Mouse (Mus musculus): Measurements from ENCODE around the gene Treml2.
"Not testable (repeated sequence)": the region's sequence is repeated elsewhere in the genome, so short reads cannot be mapped to it uniquely, and the experiment has no call there.

Gene Treml2

DNA sequence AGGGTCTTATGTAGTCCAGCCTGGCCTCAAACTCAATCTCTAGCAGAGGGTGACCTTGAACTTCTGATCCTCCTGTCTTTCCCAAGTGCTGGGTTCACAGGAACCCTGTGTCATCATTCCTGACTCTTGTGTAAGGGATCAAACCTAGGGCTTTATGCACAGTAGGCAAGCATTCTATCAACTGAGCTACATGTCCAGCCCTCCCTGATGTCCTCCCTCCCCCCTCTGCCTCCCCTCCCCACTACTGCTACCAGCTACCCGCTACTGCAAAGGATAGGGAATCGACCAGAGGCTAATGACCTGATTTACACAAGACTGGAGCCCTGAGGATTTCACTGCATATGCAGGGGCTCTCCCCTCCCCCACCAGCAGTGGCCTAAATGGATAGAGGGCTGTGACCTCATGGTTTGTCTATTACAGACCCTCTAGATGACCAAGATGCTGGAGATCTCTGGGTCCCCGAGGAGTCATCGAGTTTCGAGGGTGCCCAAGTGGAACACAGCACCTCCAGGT, 51.4 kb downstream of the Treml2 start:
- no peak for DNase-seq (ENCODE audit: low spot score)

DNA sequence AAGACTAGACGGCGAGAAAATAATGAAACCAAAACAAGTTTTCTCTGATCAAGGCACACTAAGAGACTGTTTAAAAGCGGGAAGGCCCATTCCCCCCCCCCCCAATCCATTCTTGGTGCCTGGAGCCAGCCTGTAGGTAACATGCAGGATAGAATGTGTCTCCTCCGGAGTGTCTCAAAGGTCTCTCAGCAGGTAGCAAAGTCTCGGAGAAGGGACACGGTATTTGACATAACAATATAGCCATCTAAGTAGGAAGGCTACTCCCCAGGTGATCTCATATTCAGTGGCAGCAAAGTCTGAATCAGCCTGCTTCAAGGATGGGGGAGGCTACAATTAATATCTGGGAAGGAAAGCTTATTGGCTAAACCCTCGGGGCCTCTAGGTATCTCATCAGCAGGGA, 53.7 kb downstream of the Treml2 start:
- DNase-seq (ENCODE audit: low spot score): not testable (repeated sequence)

DNA sequence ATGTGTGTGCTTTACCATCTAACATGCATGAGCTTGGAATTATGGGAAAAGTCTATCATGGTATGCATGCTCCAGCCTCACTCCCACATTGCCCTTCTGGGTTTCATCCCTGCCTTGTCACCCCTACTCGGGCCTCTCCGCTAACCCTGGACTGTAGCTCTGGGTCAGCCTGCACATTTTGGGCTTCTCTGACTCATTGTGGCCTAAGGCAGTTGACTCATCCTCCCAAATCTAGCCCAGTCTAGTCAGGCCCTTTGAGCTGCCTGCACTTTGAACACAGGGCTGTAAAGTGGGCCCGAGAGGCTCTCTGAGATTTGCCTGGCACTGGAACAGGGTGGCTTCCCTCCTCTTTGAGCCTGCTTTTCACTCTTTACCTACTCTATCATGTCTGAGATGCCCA, 56.5 kb downstream of the Treml2 start:
- no peak for DNase-seq (ENCODE audit: low spot score)

DNA sequence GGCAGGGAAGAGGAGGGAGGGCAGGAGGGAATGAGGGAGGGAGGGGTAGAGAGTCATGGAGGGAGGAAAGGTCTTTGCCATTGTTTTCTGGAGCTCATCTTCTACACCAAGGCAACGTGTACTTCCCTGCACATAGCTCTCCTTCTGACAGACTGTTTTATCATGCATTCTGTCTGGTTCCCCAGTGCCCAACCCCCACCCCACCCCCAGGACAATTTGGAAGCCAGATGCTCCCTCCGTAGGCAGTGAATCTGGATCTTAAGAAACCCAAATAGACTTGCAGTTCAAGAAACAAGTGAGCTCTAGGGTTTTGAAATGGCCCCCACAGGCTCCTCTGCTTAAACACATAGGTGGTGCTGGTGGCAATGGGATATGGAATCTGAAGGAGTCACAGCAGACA, 58.6 kb downstream of the Treml2 start:
- DNase-seq (ENCODE audit: low spot score): no peak

DNA sequence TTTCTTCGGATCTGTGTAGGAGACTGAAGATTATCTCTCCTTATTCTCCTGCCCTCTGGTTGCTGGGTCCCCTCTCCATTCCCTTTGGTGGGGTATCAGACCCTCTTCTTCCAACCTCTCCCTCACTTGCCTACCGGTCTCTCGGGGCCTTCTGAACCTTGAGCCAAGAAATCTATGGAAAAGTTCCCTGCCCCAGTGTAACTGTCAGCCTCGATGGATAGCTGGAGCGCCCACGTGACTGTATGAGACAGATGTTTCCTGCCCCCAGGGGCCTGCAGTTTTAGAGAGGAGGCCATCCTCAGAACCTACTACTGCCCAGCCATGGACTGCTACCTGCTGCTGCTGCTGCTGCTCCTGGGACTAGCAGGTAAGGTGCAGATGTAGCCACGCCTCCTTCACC, 60.3 kb downstream of the Treml2 start, which contains the start of gene Treml1:
TSS of gene Treml1 (plus strand) at position 301 of the 400 bp plus-strand sequence.
- DNase-seq (ENCODE audit: low spot score): no peak

DNA sequence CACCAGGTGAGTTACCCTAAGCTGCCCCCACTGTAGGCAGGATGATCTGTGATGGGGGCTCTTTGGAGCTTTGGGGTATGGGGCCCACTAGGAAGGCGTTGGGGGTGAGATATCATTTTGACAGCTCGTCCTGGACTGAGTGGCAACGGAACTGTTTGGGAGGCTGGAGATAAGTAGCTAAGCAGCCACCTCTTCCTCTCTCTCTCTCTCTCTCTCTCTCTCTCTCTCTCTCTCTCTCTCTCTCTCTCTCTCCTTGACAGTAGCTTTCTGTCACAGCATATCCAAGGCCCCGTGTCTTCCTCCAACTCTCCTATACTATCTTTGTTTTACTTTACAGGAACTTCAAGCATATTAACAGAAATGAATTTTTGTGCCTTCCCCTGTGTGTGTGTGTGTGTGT, 61.2 kb downstream of the Treml2 start:
- no peak for DNase-seq (ENCODE audit: low spot score)
